Mouse (Mus musculus): ENCODE measurements around the gene Gpr132.

DNA sequence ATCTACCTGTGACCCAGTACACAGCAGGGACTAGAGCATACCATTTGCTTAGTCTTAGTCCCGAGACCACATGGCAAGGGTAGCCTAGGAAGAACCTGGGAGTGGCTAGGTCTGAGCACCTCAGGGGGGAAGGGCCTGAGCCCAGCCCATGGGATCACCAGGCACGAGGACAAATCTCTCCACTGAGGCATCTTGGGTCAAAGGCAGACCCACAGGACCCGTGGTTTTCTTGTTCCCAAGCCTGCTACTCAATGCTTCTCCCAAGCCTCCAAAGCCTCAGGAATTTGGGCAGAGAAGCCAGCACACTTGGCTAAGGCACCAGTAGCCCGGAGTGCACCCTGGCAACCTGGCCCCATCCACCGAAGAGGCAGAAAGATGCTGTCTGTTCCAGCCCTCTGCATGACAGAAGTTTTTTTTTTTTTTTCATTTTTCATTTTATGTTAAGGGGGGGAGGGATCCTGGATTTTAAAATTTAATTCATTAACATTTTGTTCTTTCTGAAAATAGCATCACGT, 13.3 kb upstream of the Gpr132 start:
- no peak for TF ChIP-seq CTCF (conservative IDR thresholded peaks at IDR 0.05; ENCODE audit: low read length)
- TF ChIP-seq NANOG (IDR thresholded peaks at IDR 0.05; ENCODE audit: borderline replicate concordance, low read length) = no peak

All from E14TG2a.4 (cell line).